9 mouse cellular contexts compared by ENCODE assay signal in the genomic region with DNA sequence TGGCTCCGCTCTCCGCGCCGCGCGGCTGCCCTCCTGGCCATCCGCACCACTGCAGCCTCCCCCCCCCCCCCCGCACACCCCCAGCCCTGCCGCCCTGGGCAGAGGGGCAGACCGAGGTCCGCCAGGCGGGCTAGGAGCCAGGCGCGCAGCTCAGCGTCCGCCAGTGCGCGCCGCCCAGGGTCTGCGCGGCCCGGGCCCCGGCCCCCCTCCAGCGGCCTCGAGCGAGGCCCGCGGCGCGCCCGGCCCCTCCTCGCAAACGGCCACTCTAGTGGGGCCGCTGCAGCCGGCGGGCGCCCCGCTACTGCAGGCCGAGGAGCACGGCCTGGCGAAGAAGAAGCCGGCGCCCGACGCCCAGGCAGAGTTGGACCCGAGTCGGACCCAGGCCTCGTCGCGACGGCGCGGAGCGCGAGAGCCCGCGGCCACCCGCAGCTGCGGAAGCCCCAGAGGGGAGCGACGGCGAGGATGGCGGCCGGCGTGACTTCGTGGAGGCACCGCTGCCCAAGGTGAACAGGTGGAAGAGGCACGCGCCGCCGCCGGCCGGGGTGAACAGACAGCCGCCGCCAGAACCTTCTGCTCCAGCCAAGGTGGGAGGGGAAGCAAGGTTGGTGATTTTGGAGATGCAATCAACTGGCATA. TPM values are rescaled to one million over a fixed set of nuclear protein-coding genes. Genes with fewer than 3 reads are reported as not detected.
DNase-seq lines count a peak whose midpoint lies in the region; ATAC-seq and TF ChIP-seq lines count a peak whose summit lies in the region.
"Had no signal": no experiment of that assay in that cellular context is flagged by ENCODE, and none has a peak within 500 bp of the region (broad histone marks: within the 10 kb centered on the region; RNA-seq: fewer than 3 reads in every experiment).

No protein-coding gene starts in this region.

- no peaks in the 10 kb centered on the region for H3K4me1 ChIP-seq in lung, embryonic 16.5 days (replicated peaks; ENCODE audit: control insufficient read depth, insufficient read depth, low read length)
- H3K4me1 ChIP-seq in embryonic facial prominence, embryonic 12.5 days: no peaks in the 10 kb centered on the region
- no peaks in the 10 kb centered on the region for H3K4me1 ChIP-seq in kidney, postnatal 0 days (replicated peaks; ENCODE audit: insufficient read depth, low read length)

- 5% methylated on average over 65 of the region's 75 CpGs for WGBS in lung, embryonic 16.5 days
- WGBS in embryonic facial prominence, embryonic 12.5 days: 9% methylated on average over 63 of the region's 75 CpGs
- 17% methylated on average over 55 of the region's 75 CpGs for WGBS in kidney, postnatal 0 days

- H3K27me3 ChIP-seq in lung, embryonic 16.5 days (ENCODE audit: control insufficient read depth, insufficient read depth, low read depth, low read length): peaks cover 11% of the 10 kb centered on the region; the same call in 1 of the 2 replicates
- peaks cover 24% of the 10 kb centered on the region for H3K27me3 ChIP-seq in embryonic facial prominence, embryonic 12.5 days
- no peaks in the 10 kb centered on the region for H3K27me3 ChIP-seq in kidney, postnatal 0 days (ENCODE audit: insufficient read depth, low read length)

- no peak for DNase-seq in lung, postnatal 36 days
- DNase-seq in kidney, postnatal 0 days (ENCODE audit: low spot score): peak; percentile 0
- peak; percentile 0 for DNase-seq in retina, postnatal 1 day
- no peak for DNase-seq in thymus, adult 18-20 months
- no peak for DNase-seq in adrenal gland, postnatal 14 days
- DNase-seq in thymus, postnatal 0 days (ENCODE audit: low spot score): no peak

- H3K9me3 ChIP-seq in lung, embryonic 16.5 days (ENCODE audit: control insufficient read depth, low read length): no peaks in the 10 kb centered on the region
- 0 out of 2 replicates have a peak, but pooled peaks cover 2% of the 10 kb centered on the region for H3K9me3 ChIP-seq in embryonic facial prominence, embryonic 12.5 days
- H3K9me3 ChIP-seq in kidney, postnatal 0 days (replicated peaks; ENCODE audit: low read length): no peaks in the 10 kb centered on the region

- H3K36me3 ChIP-seq in lung, embryonic 16.5 days (ENCODE audit: control insufficient read depth, insufficient read depth, low read length): no peaks in the 10 kb centered on the region
- no peaks in the 10 kb centered on the region for H3K36me3 ChIP-seq in embryonic facial prominence, embryonic 12.5 days
- no peaks in the 10 kb centered on the region for H3K36me3 ChIP-seq in kidney, postnatal 0 days (ENCODE audit: insufficient read depth, low read length)

- H3K4me2 ChIP-seq in lung, embryonic 16.5 days (ENCODE audit: low read depth, low read length): peak overlapping the region; percentile 60
- H3K4me2 ChIP-seq in embryonic facial prominence, embryonic 12.5 days (replicated peaks): peak overlapping the region; percentile 58
- H3K4me2 ChIP-seq in kidney, postnatal 0 days (ENCODE audit: low read length): peak overlapping the region; percentile 55

- no peak overlapping the region for H3K27ac ChIP-seq in lung, embryonic 16.5 days (ENCODE audit: low read length)
- H3K27ac ChIP-seq in embryonic facial prominence, embryonic 12.5 days: no peak overlapping the region
- no peak overlapping the region for H3K27ac ChIP-seq in kidney, postnatal 0 days

- peak overlapping the region; percentile 29 for H3K4me3 ChIP-seq in lung, embryonic 16.5 days (ENCODE audit: low read length)
- H3K4me3 ChIP-seq in embryonic facial prominence, embryonic 12.5 days: peak overlapping the region; percentile 35
- peak overlapping the region; percentile 27 for H3K4me3 ChIP-seq in kidney, postnatal 0 days (replicated peaks; ENCODE audit: low read depth, low read length)

- H3K9ac ChIP-seq in lung, embryonic 16.5 days (ENCODE audit: low read length): no peak overlapping the region; the same call in 1 of the 2 replicates
- peak overlapping the region; percentile 9; the same call in 1 of the 2 replicates for H3K9ac ChIP-seq in embryonic facial prominence, embryonic 12.5 days
- peak overlapping the region; percentile 13; the same call in 1 of the 2 replicates for H3K9ac ChIP-seq in kidney, postnatal 0 days (ENCODE audit: low read depth, low read length)

- TF ChIP-seq CTCF in kidney, postnatal 0 days (IDR thresholded peaks at IDR 0.05; ENCODE audit: low read depth): no peak

- peak; percentile 41; the same call in 1 of the 2 replicates for ATAC-seq in lung, embryonic 16.5 days (ENCODE audit: low read depth)
- no peak for ATAC-seq in embryonic facial prominence, embryonic 12.5 days (ENCODE audit: insufficient number of reproducible peaks, insufficient read depth, low FRiP score, low TSS enrichment)
- ATAC-seq in kidney, postnatal 0 days (replicated peaks; ENCODE audit: low FRiP score, low read depth): peak; percentile 76

RNA-seq across cellular contexts. Expression of a gene that starts 40.4 kb away (rescaled TPM):
- not detected in 2 replicates for polyA plus RNA-seq in lung, embryonic 16.5 days (2015; fragmentation: Nextera tagmentation; extraction: Ambion mirVana)
- polyA plus RNA-seq in embryonic facial prominence, embryonic 12.5 days (2016; fragmentation: Nextera tagmentation; extraction: Ambion mirVana): not detected in 2 replicates
- not detected in 2 replicates for polyA plus RNA-seq in kidney, postnatal 0 days (2015; fragmentation: Nextera tagmentation; extraction: Ambion mirVana)
- not detected in 2 replicates for total RNA-seq in adrenal gland, postnatal 14 days (2021)
- not detected in 2 replicates for polyA plus RNA-seq in thymus, postnatal 0 days (2015; fragmentation: Nextera tagmentation; extraction: Ambion mirVana)
- total RNA-seq: left cerebral cortex, postnatal 10 days had no signal

Comparison
In these comparisons a context has a peak if more than half of its experiments do, and no peak if none do; other contexts are left out.
1. DNase-seq: peak in kidney, postnatal 0 days (single experiment) and retina, postnatal 1 day (single experiment); none in lung, postnatal 36 days (single experiment), thymus, adult 18-20 months (0 of 2), adrenal gland, postnatal 14 days (single experiment) and thymus, postnatal 0 days (single experiment).
2. Peak in every context shown above with its lines, with median percentiles within 50 percentile points of each other: H3K4me2 ChIP-seq and H3K4me3 ChIP-seq.